Mouse (Mus musculus): Measurements from ENCODE around the gene Tshz2. TPM values are rescaled to one million over a fixed set of nuclear protein-coding genes. Genes with fewer than 3 reads are reported as not detected.

Gene Tshz2
- polyA plus RNA-seq, 1 experiment = 48.6 TPM

- DNase-seq (ENCODE audit: low read depth) = no peak
Measured at GRCm38 (mm10) chr2:169699862-169700511, 67.2 kb downstream of the Tshz2 start.

DNA sequence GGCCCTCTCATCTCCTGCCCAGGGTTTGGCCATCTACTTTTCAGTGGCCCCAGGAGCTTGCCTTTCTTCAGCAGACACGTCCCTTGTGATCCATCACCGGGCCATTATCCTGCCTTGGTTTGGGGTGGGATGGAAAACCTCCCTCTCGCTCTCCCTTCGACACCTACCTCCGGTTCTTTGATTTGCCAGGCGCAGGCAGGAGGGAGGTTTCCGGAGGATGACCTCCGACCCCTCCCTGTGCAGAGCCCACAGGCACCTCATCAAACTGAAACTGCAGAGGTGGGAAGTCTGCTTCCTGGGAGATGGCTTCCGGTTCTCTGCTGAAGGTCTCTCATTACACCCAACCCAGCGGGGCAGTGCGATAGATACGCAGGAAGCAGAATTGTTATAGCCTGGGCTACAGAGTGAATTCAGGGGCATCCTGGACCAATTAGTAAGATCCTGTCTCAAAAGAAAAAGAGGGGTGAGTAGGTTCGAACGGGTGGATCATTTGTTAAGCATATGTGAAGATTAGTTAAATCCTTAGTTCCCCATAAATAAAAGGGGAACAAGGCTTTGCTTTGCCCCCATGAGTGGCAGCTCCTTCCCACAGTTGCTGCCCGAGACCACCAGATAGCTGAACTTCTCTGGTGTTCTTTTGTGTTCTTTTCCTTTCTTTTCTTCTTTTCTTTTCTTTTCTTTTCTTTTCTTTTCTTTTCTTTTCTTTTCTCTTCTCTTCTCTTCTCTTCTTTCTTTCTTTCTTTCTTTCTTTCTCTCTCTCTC is 70.1 kb downstream of the Tshz2 start:
- DNase-seq (ENCODE audit: low read depth) = no peak

GRCm38 (mm10) chr2:169721793-169722326 is 89.0 kb downstream of the Tshz2 start:
- DNase-seq (ENCODE audit: low read depth) = no peak

DNA sequence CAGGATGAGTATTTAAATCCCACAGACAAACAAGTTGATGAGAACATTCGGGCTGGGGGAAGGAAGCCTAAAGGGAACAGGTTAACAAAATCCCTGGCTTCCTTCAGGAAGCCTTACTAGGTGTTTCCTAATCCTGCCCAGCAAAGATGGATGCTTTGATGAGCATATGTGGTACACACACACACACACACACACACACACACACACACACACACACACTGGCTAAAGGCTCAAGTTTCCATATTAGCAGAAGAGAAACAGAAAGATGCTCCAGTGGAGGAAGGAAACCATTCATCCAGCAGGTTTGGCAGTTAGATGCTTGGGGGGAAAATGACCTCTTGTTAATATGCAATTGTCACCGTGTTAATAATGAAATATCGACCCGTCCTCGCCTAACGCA is 89.5 kb downstream of the Tshz2 start:
- no peak for DNase-seq (ENCODE audit: low read depth)

- DNase-seq (ENCODE audit: low read depth) = peak; percentile 34
Measured at GRCm38 (mm10) chr2:169723645-169724462, 91.0 kb downstream of the Tshz2 start.

DNA sequence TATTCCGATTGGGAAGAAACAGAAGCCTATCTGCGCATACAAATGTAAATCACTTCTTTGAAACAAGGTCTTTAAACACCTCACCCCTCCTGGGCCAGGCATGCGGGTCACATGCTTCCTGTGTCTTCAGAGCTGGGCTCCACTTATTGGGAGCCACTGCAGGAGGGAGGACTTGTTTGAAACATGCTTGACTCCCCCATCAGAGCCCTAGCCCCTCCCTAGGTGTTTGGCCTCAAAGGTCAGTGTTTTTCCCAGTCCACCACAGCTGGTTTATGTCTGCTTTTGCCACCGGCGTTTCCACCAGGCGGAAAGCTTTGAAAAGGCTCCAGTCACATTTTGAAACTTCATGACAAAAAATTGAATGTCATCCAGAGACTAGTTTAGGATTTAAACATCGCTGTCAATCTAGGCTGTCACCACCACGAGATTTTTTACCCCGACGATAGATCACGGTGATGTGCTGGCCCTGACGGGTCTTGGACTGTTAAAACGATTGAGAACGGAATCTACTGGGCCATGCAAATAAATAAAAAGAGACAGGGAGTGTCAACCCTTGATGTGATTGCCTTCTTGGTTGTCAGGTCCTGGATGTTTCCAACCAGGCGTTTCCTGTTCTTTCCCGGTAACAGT is 96.0 kb downstream of the Tshz2 start:
- no peak for DNase-seq (ENCODE audit: low read depth)

DNA sequence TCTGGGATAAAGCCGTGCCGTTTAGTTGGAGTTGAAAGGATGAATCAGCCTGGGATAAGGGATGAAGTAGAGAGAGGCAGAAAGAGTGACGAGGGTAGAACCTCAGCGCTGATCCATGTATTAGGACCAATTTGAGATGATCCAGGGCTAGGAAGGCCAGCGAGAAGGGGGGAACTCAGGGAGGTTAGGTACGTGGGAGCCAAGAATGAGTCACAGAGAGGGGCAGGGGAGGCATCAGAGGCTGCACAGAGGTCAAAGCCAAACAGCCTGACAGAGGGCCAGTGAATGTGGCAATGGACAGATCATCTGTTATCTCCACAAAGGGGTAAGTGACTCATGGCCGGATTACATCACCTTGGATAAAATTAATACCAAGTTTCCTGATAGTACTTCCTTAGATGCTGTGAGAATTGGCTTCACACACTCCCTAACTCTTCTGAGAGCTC is 97.8 kb downstream of the Tshz2 start:
- no peak for DNase-seq (ENCODE audit: low read depth)

- DNase-seq (ENCODE audit: low read depth) = no peak
Measured at GRCm38 (mm10) chr2:169734053-169734452, 101.2 kb downstream of the Tshz2 start.

- DNase-seq (ENCODE audit: low read depth) = no peak
Measured at GRCm38 (mm10) chr2:169735475-169736406, 102.9 kb downstream of the Tshz2 start.

DNA sequence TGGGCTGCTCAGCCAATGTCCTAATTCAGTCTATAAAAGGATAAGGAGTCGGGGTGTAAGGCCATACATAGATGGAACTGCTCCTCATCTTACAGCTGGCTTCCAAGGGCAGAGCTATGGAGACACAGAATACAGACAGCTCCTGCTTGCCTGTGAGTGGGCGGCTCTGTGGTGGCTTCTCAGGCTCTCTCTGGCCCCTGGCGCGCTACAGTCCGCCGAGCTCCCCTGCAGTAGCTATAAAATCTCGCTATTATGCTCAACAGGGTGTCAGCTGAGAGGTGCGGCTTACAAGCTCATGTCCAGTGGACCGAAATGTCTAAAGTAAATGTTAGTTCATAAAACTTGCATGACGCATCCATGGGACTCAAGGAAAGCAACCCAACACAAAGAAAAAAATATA is 108.2 kb downstream of the Tshz2 start:
- no peak for DNase-seq (ENCODE audit: low read depth)

DNA sequence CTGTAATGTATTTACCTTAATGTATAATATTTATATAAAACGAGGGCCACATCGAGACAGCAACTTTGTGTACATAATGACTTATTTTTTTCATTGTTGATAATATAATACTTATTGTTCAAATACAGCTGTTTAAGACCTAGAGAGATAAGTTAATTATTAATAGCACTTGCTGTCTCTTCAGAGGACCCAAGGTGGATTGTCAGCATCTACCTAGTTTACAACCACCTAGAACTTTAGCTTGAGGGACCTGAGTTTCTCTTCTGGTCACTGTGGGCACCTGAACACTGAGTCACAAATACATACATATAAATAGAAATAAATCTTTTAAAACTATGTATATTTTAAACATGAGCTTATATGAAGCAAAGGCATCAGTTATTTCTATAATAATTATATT is 110.0 kb downstream of the Tshz2 start:
- no peak for DNase-seq (ENCODE audit: low read depth)

GRCm38 (mm10) chr2:169743294-169743693 is 110.5 kb downstream of the Tshz2 start:
- no peak for DNase-seq (ENCODE audit: low read depth)

GRCm38 (mm10) chr2:169743910-169744309 is 111.1 kb downstream of the Tshz2 start:
- DNase-seq (ENCODE audit: low read depth) = no peak

- no peak for DNase-seq (ENCODE audit: low read depth)
Measured at GRCm38 (mm10) chr2:169747114-169747642, 114.4 kb downstream of the Tshz2 start.

DNA sequence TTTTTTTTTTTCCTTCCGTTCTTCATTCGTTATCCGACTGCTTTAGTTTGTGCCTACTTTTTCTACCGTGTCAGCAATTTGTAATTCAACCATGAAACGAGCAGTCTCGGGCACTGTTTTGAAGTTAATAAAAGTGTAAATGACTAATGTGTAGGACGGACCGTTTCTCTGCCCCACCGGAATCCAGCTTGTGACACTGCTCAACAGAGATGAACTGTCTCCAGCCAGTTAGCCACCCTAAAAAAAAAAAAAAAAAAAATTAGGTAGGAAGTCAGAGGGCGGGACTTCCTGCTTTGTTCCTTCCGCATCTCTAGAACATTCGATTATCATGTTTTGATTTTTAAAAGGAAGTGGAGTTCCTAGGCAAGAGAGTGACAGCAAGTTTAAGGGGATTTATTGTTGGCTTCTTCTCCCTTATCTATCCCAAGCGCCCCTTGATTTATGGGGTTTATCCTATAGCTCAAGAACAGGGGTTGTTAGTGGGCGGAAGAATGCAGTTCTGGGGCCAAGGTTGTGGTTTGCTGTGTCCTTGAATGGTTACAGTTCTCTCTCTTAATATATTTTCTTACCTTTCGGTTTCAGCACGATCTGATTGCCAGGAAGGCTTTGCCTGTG is 116.6 kb downstream of the Tshz2 start:
- DNase-seq (ENCODE audit: low read depth) = no peak

- no peak for DNase-seq (ENCODE audit: low read depth)
Measured at GRCm38 (mm10) chr2:169750574-169751491, 118.0 kb downstream of the Tshz2 start.

GRCm38 (mm10) chr2:169752126-169752525 is 119.3 kb downstream of the Tshz2 start:
- DNase-seq (ENCODE audit: low read depth) = no peak

DNA sequence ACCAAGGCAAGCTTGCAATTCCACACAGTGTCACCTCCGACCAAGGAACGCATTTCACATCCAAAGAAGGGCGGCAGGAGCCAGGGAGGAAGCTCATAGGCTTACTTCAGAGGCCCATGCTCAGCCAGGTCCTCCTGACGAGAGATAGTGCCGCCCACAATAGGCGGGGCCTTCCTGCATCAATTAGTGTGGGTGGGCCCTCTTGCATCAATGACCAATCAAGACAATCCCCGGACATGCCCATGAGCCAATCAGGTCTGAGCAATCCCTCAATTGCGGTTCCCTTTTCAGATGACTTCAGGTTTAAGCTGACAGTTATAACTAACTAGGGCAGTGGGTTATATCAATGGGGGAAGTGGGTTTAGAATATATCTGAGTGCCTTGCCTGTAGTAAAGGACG is 120.6 kb downstream of the Tshz2 start:
- DNase-seq (ENCODE audit: low read depth) = no peak

- no peak for DNase-seq (ENCODE audit: low read depth)
Measured at GRCm38 (mm10) chr2:169755091-169755490, 122.3 kb downstream of the Tshz2 start.
